8 mouse cellular contexts compared by ENCODE assay signal in genomic region chrX:104413183-104413983, GRCm38 (mm10). TPM values are rescaled to one million over a fixed set of nuclear protein-coding genes. Genes with fewer than 3 reads are reported as not detected.
DNase-seq lines count a peak whose midpoint lies in the region; ATAC-seq lines count a peak whose summit lies in the region.

Gene Abcb7 (minus strand): TSS chrX:104413856.

- WGBS in hindbrain, embryonic 13.5 days, result 16% methylated on average over 56 of the region's 58 CpGs

- no peaks in the 10 kb centered on the region for H3K36me3 ChIP-seq in hindbrain, embryonic 13.5 days

- peak within 1 kb of the TSS; percentile 92 for H3K27ac ChIP-seq in hindbrain, embryonic 13.5 days

- peak within 1 kb of the TSS; percentile 53 for H3K4me2 ChIP-seq in hindbrain, embryonic 13.5 days

- H3K27me3 ChIP-seq in hindbrain, embryonic 13.5 days, result peaks cover 27% of the 10 kb centered on the region; the same call in 1 of the 2 replicates

- no peaks in the 10 kb centered on the region for H3K9me3 ChIP-seq in hindbrain, embryonic 13.5 days

- H3K9ac ChIP-seq in hindbrain, embryonic 13.5 days, result peak within 1 kb of the TSS; percentile 79

- no peaks in the 10 kb centered on the region for H3K4me1 ChIP-seq in hindbrain, embryonic 13.5 days (replicated peaks)

- peak; percentile 99 for ATAC-seq in hindbrain, embryonic 13.5 days (ENCODE audit: low FRiP score)

- H3K4me3 ChIP-seq in hindbrain, embryonic 13.5 days, result peak within 1 kb of the TSS; percentile 63

- DNase-seq in R1 (ENCODE audit: low read depth, low spot score), result peak; percentile 88
- DNase-seq in cerebellum, postnatal 14 days, result peak; percentile 85 to 92
- DNase-seq in frontal cortex, postnatal 14 days (ENCODE audit: low spot score in 2 of 2), result peak; percentile 77 to 78
- DNase-seq in layer of hippocampus, postnatal 25 days (ENCODE audit: extremely low spot score in 1 of 2, low spot score in 1 of 2), result peak; percentile 58 to 83
- peak; percentile 84 for DNase-seq in lung, postnatal 14 days
- peak; percentile 83 for DNase-seq in ovary, postnatal 36 days (ENCODE audit: low spot score)
- DNase-seq in thymus, postnatal 14 days, result peak; percentile 91

RNA-seq across cellular contexts. Expression of gene Abcb7, which starts in this region (rescaled TPM):
- 8.2 and 8.5 TPM in 2 replicates for polyA plus RNA-seq in hindbrain, embryonic 13.5 days (2015; fragmentation: Nextera tagmentation; extraction: Ambion mirVana)
- 10 to 100 TPM; 28.1 to 31.9 TPM for total RNA-seq in layer of hippocampus, postnatal 25 days (2021)

Comparison
In these comparisons a context has a peak if more than half of its experiments do, and no peak if none do; other contexts are left out.
1. Peak in every context shown above with its lines: DNase-seq, ATAC-seq, H3K4me3 ChIP-seq and H3K27ac ChIP-seq.